Mouse (Mus musculus) megakaryocyte progenitor cell, adult 5-6 weeks (primary cell): ENCODE results near the gene Nxf3. TPM values are rescaled to one million over a fixed set of nuclear protein-coding genes. Genes with fewer than 3 reads are reported as not detected.

Source experiments
- total RNA-seq, 2 experiments: library from RNA; stranded (forward) in 1 of 2; stranded (reverse) in 1 of 2; fragments of 157-497, 149-512 nt in 1 of 2; fragments of 200-1000 nt in 1 of 2; gene quantifications; 2 replicates each; pipeline versions ENCODE4 v1.2.3 to v1.2.4; 2015 to 2017

Nxf3 gene
- total RNA-seq, 2 experiments from 2014 or later, result not detected

Other genes with a start within 250 kb of the Nxf3 start
- gene Gprasp2, start 246.2 kb downstream of the Nxf3 start, total RNA-seq (2015), result 0.74 TPM in 1 of 2 replicates, not detected in the other
- gene Gprasp2, start 246.2 kb downstream of the Nxf3 start, total RNA-seq (2017), result 0.17 and 0.98 TPM in 2 replicates
- 1.2 and 1.7 TPM in 2 replicates for gene Arxes2, start 91.4 kb downstream of the Nxf3 start, total RNA-seq (2015)
- 0.71 and 1.0 TPM in 2 replicates for gene Arxes2, start 91.4 kb downstream of the Nxf3 start, total RNA-seq (2017)
- gene Arxes1, start 51.9 kb downstream of the Nxf3 start, total RNA-seq (2015), result not detected in 2 replicates
- gene Arxes1, start 51.9 kb downstream of the Nxf3 start, total RNA-seq (2017), result not detected in 2 replicates
- not detected in 2 replicates for gene Bex2, start 17.0 kb downstream of the Nxf3 start, total RNA-seq (2015)
- gene Bex2, start 17.0 kb downstream of the Nxf3 start, total RNA-seq (2017), result 0.37 and 0.62 TPM in 2 replicates
- 7.7 and 8.3 TPM in 2 replicates for gene Bex4, start 53.7 kb upstream of the Nxf3 start, total RNA-seq (2015)
- gene Bex4, start 53.7 kb upstream of the Nxf3 start, total RNA-seq (2017), result 7.4 and 17.7 TPM in 2 replicates
- 64.8 and 74.3 TPM in 2 replicates for gene Tceal8, start 87.1 kb upstream of the Nxf3 start, total RNA-seq (2015)
- 109 and 113 TPM in 2 replicates for gene Tceal8, start 87.1 kb upstream of the Nxf3 start, total RNA-seq (2017)
- 0.27 and 0.64 TPM in 2 replicates for gene Tceal5, start 118.6 kb upstream of the Nxf3 start, total RNA-seq (2015)
- 1.00 TPM in 1 of 2 replicates, not detected in the other for gene Tceal5, start 118.6 kb upstream of the Nxf3 start, total RNA-seq (2017)
- gene Tceal7, start 129.5 kb upstream of the Nxf3 start, total RNA-seq (2015), result not detected in 2 replicates
- gene Tceal7, start 129.5 kb upstream of the Nxf3 start, total RNA-seq (2017), result not detected in 2 replicates
- gene Bex1, start 130.3 kb upstream of the Nxf3 start, total RNA-seq (2015), result 1.8 and 4.9 TPM in 2 replicates
- 1.9 and 2.3 TPM in 2 replicates for gene Bex1, start 130.3 kb upstream of the Nxf3 start, total RNA-seq (2017)
- gene Tceal9, start 159.8 kb upstream of the Nxf3 start, total RNA-seq (2015), result 115 and 121 TPM in 2 replicates
- gene Tceal9, start 159.8 kb upstream of the Nxf3 start, total RNA-seq (2017), result 184 and 204 TPM in 2 replicates
- 145 and 158 TPM in 2 replicates for gene Bex3, start 185.0 kb upstream of the Nxf3 start, total RNA-seq (2015)
- gene Bex3, start 185.0 kb upstream of the Nxf3 start, total RNA-seq (2017), result 96.6 and 102 TPM in 2 replicates